Mouse (Mus musculus) CH12.LX (cell line): Measurements from ENCODE around the gene Plekha8.

Source experiments
- CHD2 ChIP-seq: IDR thresholded peaks from 2 replicates; pipeline ENCODE4 v1.6.1; 2011; ENCODE audit warnings: low read length, improper control_type of control experiment
- CTCF ChIP-seq, 2 experiments: IDR thresholded peaks in 1 of 2; conservative IDR thresholded peaks in 1 of 2; 2 replicates each; pipeline ENCODE4 v1.5.1; 2011 to 2012; ENCODE audit warnings: low read depth in 2 of 2, low read length in 2 of 2, improper control_type of control experiment in 1 of 2, inconsistent platforms in 1 of 2, mild to moderate bottlenecking in 1 of 2, moderate library complexity in 1 of 2
- EP300 ChIP-seq: IDR thresholded peaks from 2 replicates; pipeline ENCODE4 v1.6.1; 2011; ENCODE audit warnings: low read length, improper control_type of control experiment
- HCFC1 ChIP-seq: IDR thresholded peaks from 2 replicates; pipeline ENCODE4 v1.6.1; 2012; ENCODE audit warnings: low read depth, mild to moderate bottlenecking, inconsistent platforms, low read length, improper control_type of control experiment
- IRF4 ChIP-seq: IDR thresholded peaks from 2 replicates; pipeline ENCODE4 v1.6.1; 2014; ENCODE audit warnings: low read depth, mild to moderate bottlenecking, inconsistent platforms, low read length, improper control_type of control experiment
- KAT2A ChIP-seq: IDR thresholded peaks from 2 replicates; pipeline ENCODE4 v1.6.1; 2012; ENCODE audit warnings: low read length, improper control_type of control experiment, inconsistent platforms; ENCODE audit not compliant: insufficient replicate concordance
- POLR2A ChIP-seq: IDR thresholded peaks from 2 replicates; pipeline ENCODE4 v1.6.1; 2011; ENCODE audit warnings: low read depth, mild to moderate bottlenecking, improper control_type of control experiment, low read length
- RCOR1 ChIP-seq: conservative IDR thresholded peaks from 2 replicates; pipeline ENCODE4 v1.6.1; 2012; ENCODE audit warnings: low read depth, mild to moderate bottlenecking, inconsistent platforms, low read length, improper control_type of control experiment
- ZC3H11A ChIP-seq: IDR thresholded peaks from 2 replicates; pipeline ENCODE4 v1.6.1; 2012; ENCODE audit warnings: low read depth, mild to moderate bottlenecking, inconsistent platforms, low read length, improper control_type of control experiment

- TF ChIP-seq ZC3H11A (no peak), CHD2 (no peak), IRF4 (no peak), CTCF (conservative IDR thresholded peaks at IDR 0.05 in 1 of 2, IDR thresholded peaks at IDR 0.05 in 1 of 2; ENCODE audit: low read depth in 2 of 2, low read length in 2 of 2) (no peak), RCOR1 (no peak), EP300 (no peak), HCFC1 (no peak), KAT2A (no peak), POLR2A (no peak)
Measured at GRCm38 (mm10) chr6:54548314-54549019, 46.4 kb upstream of the Plekha8 start.
